Mouse (Mus musculus) small intestine, adult 2 months (tissue): ENCODE data around the gene Stpg3.

Experiments used
- CTCF ChIP-seq: fragments of 200-500 bp; IDR thresholded peaks from 2 replicates; pipeline ENCODE4 v1.5.1; 2012; ENCODE audit warnings: low read depth, mild to moderate bottlenecking, control low read depth, inconsistent platforms, low read length, moderate library complexity, mixed read lengths; ENCODE audit not compliant: insufficient replicate concordance, insufficient read length; ENCODE audit errors: extremely low read depth
- POLR2A ChIP-seq: fragments of 200-500 bp; IDR thresholded peaks from 2 replicates; pipeline ENCODE4 v1.6.1; 2012; ENCODE audit warnings: low read depth, mild to moderate bottlenecking, control low read depth, inconsistent platforms, low read length, moderate library complexity

GRCm38 (mm10) chr2:25186575-25186930, 27.9 kb downstream of the Stpg3 start:
- no peak for TF ChIP-seq CTCF
- no peak for TF ChIP-seq POLR2A
